Mouse (Mus musculus): ENCODE measurements around the gene Tbck.

Gene Tbck

DNA sequence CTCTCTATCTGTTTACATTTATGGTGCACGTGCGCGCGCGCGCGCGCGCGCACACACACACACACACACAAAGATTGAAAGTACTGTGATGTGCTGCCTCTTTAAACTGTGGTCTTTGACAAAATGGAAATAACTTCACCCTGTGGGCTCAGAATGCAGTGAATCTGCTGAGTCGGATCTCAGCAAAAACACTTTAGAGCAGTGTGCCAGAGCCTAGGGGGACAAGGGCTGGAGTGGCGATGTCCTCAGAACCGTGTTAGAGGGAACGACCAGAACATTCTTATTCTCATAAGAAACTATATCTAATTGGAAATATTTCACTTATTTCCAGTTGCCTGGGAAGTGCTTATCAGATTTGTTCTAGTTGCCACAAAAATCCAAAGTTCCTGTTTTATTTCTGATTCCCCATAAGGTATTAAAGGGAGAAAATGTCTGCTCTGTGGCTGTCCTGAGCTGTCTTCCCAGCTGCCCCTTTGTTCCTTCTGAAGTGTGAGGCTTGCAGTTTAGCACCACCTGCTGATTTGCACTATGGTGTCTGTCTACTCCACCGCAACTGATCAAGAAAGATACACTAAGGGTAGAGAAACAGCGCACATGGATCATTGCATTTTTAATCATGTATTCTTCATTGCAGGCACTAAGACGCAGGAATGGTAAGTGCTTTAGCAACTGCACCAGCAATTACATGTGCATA, 82.2 kb downstream of the Tbck start:
- no peak for DNase-seq

GRCm38 (mm10) chr3:132772054-132772453, 88.1 kb downstream of the Tbck start:
- DNase-seq = no peak

GRCm38 (mm10) chr3:132776686-132777085, 92.7 kb downstream of the Tbck start:
- no peak for DNase-seq

DNA sequence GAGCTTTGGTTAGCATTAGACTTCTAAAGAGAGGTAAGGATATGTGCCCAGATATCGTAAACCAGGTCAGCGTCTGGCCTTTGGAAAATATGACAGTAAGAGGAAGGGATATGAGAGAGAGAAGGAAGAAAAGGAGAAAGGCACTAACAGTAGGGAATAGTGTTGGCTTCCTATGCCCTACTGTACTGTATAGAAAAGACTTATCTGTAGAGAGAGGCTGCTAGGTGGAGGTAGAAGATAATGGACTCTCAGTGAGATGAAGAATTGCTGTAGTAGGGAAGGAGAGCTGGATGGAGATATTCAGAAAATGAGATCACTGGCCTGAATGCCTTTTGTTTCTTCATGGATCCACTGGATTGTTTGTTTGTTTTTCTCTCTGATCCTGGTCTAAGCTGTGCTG, 97.2 kb downstream of the Tbck start:
- DNase-seq = no peak

DNA sequence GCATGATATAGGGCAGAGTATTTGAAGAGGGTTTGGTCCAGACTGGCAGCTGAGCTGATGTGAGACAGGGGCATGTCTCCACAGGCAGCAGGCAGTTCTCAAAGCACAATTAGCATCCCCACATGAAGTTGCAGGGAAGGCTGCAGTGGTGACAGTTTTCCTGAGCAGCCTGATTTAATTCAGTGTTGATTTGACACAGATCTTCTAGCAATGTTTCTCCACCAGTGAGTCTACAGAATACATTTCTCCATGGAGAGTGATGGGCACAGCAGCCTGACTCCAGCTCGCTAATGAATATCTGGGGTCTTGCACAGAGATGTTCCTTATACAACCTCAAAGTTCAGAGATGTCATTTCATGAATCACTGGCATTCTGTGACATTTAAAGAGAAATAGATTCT, 99.1 kb downstream of the Tbck start:
- DNase-seq = no peak

- DNase-seq = no peak
Measured at GRCm38 (mm10) chr3:132784732-132785131, 100.8 kb downstream of the Tbck start.

DNA sequence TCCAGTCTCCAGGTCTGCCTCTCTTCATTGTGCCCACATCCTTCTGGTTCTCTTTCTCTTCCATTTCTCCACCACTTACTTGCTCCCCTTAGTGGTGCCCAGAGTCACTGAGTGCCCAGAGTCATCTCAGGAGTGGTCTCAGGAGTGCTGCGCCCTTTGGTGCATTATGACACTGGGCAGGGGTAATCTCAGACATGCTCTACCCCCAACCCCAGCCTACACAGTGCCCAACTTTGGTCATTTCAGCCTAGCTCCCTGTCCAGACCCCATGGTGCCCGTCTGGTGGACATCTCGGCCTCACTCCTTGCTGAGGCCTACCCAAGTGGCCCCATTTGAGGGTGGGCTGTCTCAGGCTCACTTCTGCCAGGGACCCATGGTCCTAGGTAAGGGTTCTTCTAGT, 102.7 kb downstream of the Tbck start:
- no peak for DNase-seq

DNA sequence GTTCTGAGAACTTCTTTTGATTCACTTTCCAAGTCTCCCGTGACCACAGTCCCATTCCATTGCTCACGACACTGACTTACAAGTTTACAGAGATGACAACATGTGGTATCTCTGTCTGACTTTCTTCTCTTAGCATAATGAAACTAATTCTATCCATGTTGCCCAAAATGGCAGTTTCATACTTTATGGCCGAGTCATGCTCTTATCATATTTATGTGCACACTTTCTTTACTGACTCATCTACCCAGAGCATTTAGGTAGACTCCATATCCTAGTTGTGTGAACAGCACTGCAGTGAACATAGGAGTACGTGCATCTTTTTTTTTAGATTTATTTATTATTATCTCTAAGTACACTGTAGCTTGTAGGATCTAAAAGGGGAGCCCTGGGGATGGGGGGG, 103.8 kb downstream of the Tbck start:
- DNase-seq = no peak

- DNase-seq = no peak
Measured at GRCm38 (mm10) chr3:132791140-132791539, 107.2 kb downstream of the Tbck start.

GRCm38 (mm10) chr3:132800196-132800595, 116.3 kb downstream of the Tbck start:
- DNase-seq = no peak

DNA sequence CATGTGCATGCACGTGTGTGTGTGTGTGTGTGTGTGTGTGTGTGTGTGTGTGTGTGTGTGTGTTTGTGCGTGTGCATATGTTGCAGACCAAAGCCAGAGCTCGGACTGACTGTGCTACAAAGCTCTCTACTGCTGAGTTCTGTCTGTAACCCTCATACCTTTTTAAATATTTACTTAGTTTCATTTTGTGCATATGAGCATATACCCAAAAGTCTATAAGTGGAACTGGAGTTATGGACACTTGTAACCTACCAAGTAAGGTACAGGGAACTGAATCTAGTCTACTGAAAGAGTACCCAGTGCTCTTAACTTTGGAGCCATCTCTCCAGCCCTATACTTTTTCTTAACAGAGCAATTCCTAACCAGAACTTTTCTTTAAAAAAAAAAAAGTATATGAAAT, 118.0 kb downstream of the Tbck start:
- no peak for DNase-seq

GRCm38 (mm10) chr3:132807888-132808579, 124.1 kb downstream of the Tbck start:
- no peak for DNase-seq

GRCm38 (mm10) chr3:132808951-132809350, 125.0 kb downstream of the Tbck start:
- DNase-seq = no peak

DNA sequence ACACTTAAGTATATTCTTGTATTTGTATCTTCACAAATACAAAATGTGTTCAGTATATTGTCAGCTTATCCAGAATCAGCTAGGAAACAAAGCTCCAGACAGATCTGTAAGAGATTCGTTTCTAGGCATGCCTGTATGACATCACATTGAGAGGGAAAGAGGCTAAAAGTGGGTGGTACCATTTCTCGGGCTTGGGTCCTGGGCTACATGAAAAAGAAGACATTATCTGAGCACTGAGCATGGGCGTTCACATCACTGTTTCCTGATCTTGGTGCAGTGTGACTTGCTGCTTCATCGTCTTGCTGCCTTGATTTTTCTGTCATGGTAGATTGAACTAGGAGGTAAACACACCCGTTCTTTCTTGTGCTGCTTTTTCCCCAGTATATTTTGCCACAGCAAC, 127.8 kb downstream of the Tbck start:
- no peak for DNase-seq

- no peak for DNase-seq
Measured at GRCm38 (mm10) chr3:132812356-132812755, 128.4 kb downstream of the Tbck start.

GRCm38 (mm10) chr3:132813147-132813546, 129.2 kb downstream of the Tbck start:
- no peak for DNase-seq

- DNase-seq = no peak
Measured at GRCm38 (mm10) chr3:132813706-132814497, 130.0 kb downstream of the Tbck start.

GRCm38 (mm10) chr3:132814791-132815496, 131.0 kb downstream of the Tbck start:
- DNase-seq = no peak

DNA sequence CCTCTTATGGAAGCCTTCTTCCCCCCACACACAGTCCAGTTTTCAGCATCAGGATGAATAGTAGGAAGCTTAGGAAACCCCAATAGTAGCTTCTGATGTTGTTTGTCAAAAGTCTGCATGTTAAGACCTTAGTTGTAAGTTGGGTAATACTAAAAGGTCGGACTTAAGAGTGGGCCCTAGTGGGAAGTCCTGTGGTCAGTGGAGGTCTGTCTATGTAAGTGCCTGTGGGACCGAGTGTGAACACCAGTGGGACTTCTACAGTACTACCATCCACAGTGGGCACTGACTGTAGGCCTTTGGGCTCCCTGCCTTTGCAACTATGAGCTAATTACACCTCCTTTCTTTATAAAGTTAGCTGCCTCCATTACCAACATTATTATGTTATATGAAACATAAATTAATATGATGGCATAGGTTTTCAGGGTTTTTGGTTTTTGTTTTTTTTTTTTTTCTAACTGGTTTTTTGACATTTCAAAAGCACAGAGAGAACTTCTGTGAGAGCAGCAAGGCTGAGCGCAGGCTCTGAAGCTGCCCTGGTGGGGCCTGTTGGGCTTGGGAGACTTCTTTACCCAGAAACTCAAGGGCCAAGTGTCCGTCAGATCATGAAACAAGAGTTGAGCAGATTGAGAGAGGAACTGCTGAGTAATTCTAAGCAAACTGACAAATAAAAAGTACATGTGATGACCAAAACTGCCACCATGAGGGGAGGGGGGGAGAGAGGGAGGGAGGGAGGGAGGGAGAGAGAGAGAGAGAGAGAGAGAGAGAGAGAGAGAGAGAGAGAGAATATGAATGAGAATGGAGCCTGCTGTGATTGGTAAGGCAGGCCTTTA, 131.8 kb downstream of the Tbck start:
- no peak for DNase-seq

- no peak for DNase-seq
Measured at GRCm38 (mm10) chr3:132819408-132819807, 135.5 kb downstream of the Tbck start.

GRCm38 (mm10) chr3:132831179-132831873, 147.4 kb downstream of the Tbck start:
- no peak for DNase-seq

All from cerebellum, postnatal 36 days (tissue).